Comparison of ENCODE assay signal across 7 mouse cellular contexts in the genomic region with DNA sequence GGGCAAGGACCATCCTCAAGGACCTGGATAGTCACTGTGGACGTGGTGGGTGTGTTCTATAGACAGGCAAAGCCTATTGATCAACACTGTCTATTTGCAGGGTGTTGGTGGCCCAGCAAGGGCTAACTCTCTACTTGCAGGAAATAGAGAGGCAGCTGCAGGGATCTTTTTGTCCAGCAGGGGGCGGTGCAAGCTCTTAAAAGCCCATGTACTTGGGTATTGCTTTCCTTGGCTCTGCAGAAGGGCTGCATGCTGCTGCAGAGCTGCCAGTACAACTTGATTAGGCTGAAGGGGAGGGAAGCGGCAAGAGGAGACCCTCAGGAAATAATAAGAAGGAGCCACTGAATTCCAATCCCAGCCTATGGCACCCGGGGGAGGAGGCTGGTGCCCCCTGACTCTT. TPM values are rescaled to one million over a fixed set of nuclear protein-coding genes. Genes with fewer than 3 reads are reported as not detected.
A peak's percentile ranks its signal among the peaks of the same experiment; 100 is the strongest.
DNase-seq lines count a peak whose midpoint lies in the region; ATAC-seq and TF ChIP-seq lines count a peak whose summit lies in the region.

No protein-coding gene starts in this region.

- H3K27ac ChIP-seq in midbrain, embryonic 16.5 days (ENCODE audit: low read length) = no peak overlapping the region
- H3K27ac ChIP-seq in spleen, adult 2 months (ENCODE audit: insufficient read depth, low read length) = no peak overlapping the region

- no peaks in the 10 kb centered on the region for H3K36me3 ChIP-seq in midbrain, embryonic 16.5 days (ENCODE audit: control insufficient read depth, insufficient read depth, low read length)
- H3K36me3 ChIP-seq in spleen, adult 2 months (ENCODE audit: control insufficient read depth, insufficient read depth, low read length) = no peaks in the 10 kb centered on the region

- intact Hi-C loops in left cerebral cortex, postnatal 36 days (cut with DNase I) = loop anchor here (1.0 to 10.0 kb wide), 5 partner anchors 29 to 587 kb away; a partner anchor contains a TSS

- no peak overlapping the region for H3K4me2 ChIP-seq in midbrain, embryonic 16.5 days (ENCODE audit: low read length)

- peak; percentile 86; the same call in 1 of the 2 replicates for TF ChIP-seq CTCF in spleen, adult 2 months (IDR thresholded peaks at IDR 0.05; ENCODE audit: extremely low read depth, insufficient read depth, insufficient read length, insufficient replicate concordance)

- TF ChIP-seq POLR2A in spleen, adult 2 months (IDR thresholded peaks at IDR 0.05; ENCODE audit: low read depth, low read length) = no peak

- DNase-seq in adrenal gland, adult 8-10 months = peak; percentile 84
- DNase-seq in embryo, embryonic 11 days = peak; percentile 89
- peak; percentile 91 to 93 for DNase-seq in gastrocnemius, postnatal 4 days (ENCODE audit: low spot score in 2 of 2)
- peak; percentile 84 for DNase-seq in kidney, adult 11 months
- DNase-seq in left cerebral cortex, postnatal 36 days (ENCODE audit: low spot score in 2 of 2) = peak; percentile 90 to 92
- DNase-seq in spleen, adult 2 months (ENCODE audit: low read depth in 1 of 2, low spot score in 2 of 2) = peak; percentile 70 to 85

- no peaks in the 10 kb centered on the region for H3K9me3 ChIP-seq in midbrain, embryonic 16.5 days (replicated peaks; ENCODE audit: control insufficient read depth, low read length, poor library complexity, severe bottlenecking)

- no peak overlapping the region for H3K4me3 ChIP-seq in midbrain, embryonic 16.5 days (ENCODE audit: low read depth, low read length)
- H3K4me3 ChIP-seq in spleen, adult 2 months (ENCODE audit: extremely low read depth, insufficient read depth, insufficient read length) = no peak overlapping the region

- ATAC-seq in midbrain, embryonic 16.5 days = peak; percentile 62; the same call in 1 of the 2 replicates

- 4% methylated on average over 4 of the region's 4 CpGs for WGBS in midbrain, embryonic 16.5 days
- 2% methylated on average over 4 of the region's 4 CpGs for WGBS in spleen, adult 2 months

- H3K9ac ChIP-seq in midbrain, embryonic 16.5 days (ENCODE audit: low read depth, low read length) = no peak overlapping the region

- H3K27me3 ChIP-seq in midbrain, embryonic 16.5 days (ENCODE audit: control insufficient read depth, insufficient read depth, low read depth, low read length) = no peaks in the 10 kb centered on the region
- no peaks in the 10 kb centered on the region for H3K27me3 ChIP-seq in spleen, adult 2 months (ENCODE audit: control insufficient read depth, insufficient read depth, low read length)

- H3K4me1 ChIP-seq in midbrain, embryonic 16.5 days (ENCODE audit: control insufficient read depth, insufficient read depth, low read length) = peaks cover 3% of the 10 kb centered on the region; the same call in 1 of the 2 replicates
- peaks cover 5% of the 10 kb centered on the region; the same call in 1 of the 2 replicates for H3K4me1 ChIP-seq in spleen, adult 2 months (ENCODE audit: control insufficient read depth, insufficient read depth, insufficient read length)

RNA-seq across cellular contexts. Expression of a gene that starts 38.7 kb away (rescaled TPM):
- 100 to 1,000 TPM; 114 to 136 (median 132) TPM for total RNA-seq in adrenal gland, adult 8-10 months (2022)
- total RNA-seq in gastrocnemius, postnatal 4 days (2021) = 10 to 100 TPM; 75.1 to 78.9 TPM
- 10 to 100 TPM; 74.3 to 77.1 TPM for total RNA-seq in left cerebral cortex, postnatal 36 days (2021)
- polyA plus RNA-seq in midbrain, embryonic 16.5 days (2015; fragmentation: Nextera tagmentation; extraction: Ambion mirVana) = 103 and 108 TPM in 2 replicates
- 44.6 and 45.3 TPM in 2 replicates for polyA plus RNA-seq in spleen, adult 2 months (2012; rRNA removed)
